Mouse (Mus musculus): Measurements from ENCODE around the gene Med15.
"Not testable (repeated sequence)": the region's sequence is repeated elsewhere in the genome, so short reads cannot be mapped to it uniquely, and the experiment has no call there.

Med15 gene

GRCm38 (mm10) chr16:17732841-17733340, at the start of gene Med15:
TSS of gene Med15 (minus strand) at chr16:17732891.
- no peak for DNase-seq (ENCODE audit: low spot score in 2 of 2)

- DNase-seq (ENCODE audit: low spot score in 2 of 2), result no peak
Observed at GRCm38 (mm10) chr16:17779692-17780091, 47.0 kb upstream of the Med15 start.

- DNase-seq (ENCODE audit: low spot score in 2 of 2), result no peak
Observed at GRCm38 (mm10) chr16:17778223-17778622, 45.5 kb upstream of the Med15 start.

- DNase-seq (ENCODE audit: low spot score in 2 of 2), result no peak
Observed at GRCm38 (mm10) chr16:17776828-17777227, 44.1 kb upstream of the Med15 start.

GRCm38 (mm10) chr16:17771117-17771865, 38.6 kb upstream of the Med15 start:
- no peak for DNase-seq (ENCODE audit: low spot score in 2 of 2)

GRCm38 (mm10) chr16:17768834-17769233, 36.1 kb upstream of the Med15 start:
- DNase-seq (ENCODE audit: low spot score in 2 of 2), result no peak

GRCm38 (mm10) chr16:17764108-17764511, 31.4 kb upstream of the Med15 start:
- DNase-seq (ENCODE audit: low spot score in 2 of 2), result no peak

GRCm38 (mm10) chr16:17761074-17761473, 28.4 kb upstream of the Med15 start:
- no peak for DNase-seq (ENCODE audit: low spot score in 2 of 2)

- peak in 1 of 2 experiments; percentile 16 for DNase-seq (ENCODE audit: low spot score in 2 of 2)
Observed at GRCm38 (mm10) chr16:17760657-17761056, 28.0 kb upstream of the Med15 start.

- peak; percentile 33 to 37 for DNase-seq (ENCODE audit: low spot score in 2 of 2)
Observed at GRCm38 (mm10) chr16:17759813-17760321, 27.2 kb upstream of the Med15 start.

GRCm38 (mm10) chr16:17759344-17759773, 26.7 kb upstream of the Med15 start, which contains the start of gene Klhl22:
TSS of gene Klhl22 (plus strand) at chr16:17759618.
- DNase-seq (ENCODE audit: low spot score in 2 of 2), result peak; percentile 85 to 86

GRCm38 (mm10) chr16:17758902-17759301, 26.2 kb upstream of the Med15 start:
- no peak for DNase-seq (ENCODE audit: low spot score in 2 of 2)

GRCm38 (mm10) chr16:17757756-17758155, 25.1 kb upstream of the Med15 start:
- no peak for DNase-seq (ENCODE audit: low spot score in 2 of 2)

GRCm38 (mm10) chr16:17753686-17754085, 21.0 kb upstream of the Med15 start:
- no peak for DNase-seq (ENCODE audit: low spot score in 2 of 2)

- no peak for DNase-seq (ENCODE audit: low spot score in 2 of 2)
Observed at GRCm38 (mm10) chr16:17753001-17753400, 20.3 kb upstream of the Med15 start.

GRCm38 (mm10) chr16:17745067-17745466, 12.4 kb upstream of the Med15 start:
- DNase-seq (ENCODE audit: low spot score in 2 of 2), result no peak

GRCm38 (mm10) chr16:17744536-17744935, 11.8 kb upstream of the Med15 start:
- DNase-seq (ENCODE audit: low spot score in 2 of 2), result peak in 1 of 2 experiments; percentile 38

- no peak for DNase-seq (ENCODE audit: low spot score in 2 of 2)
Observed at GRCm38 (mm10) chr16:17743279-17743678, 10.6 kb upstream of the Med15 start.

GRCm38 (mm10) chr16:17742810-17743209, 10.1 kb upstream of the Med15 start:
- no peak for DNase-seq (ENCODE audit: low spot score in 2 of 2)

- no peak for DNase-seq (ENCODE audit: low spot score in 2 of 2)
Observed at GRCm38 (mm10) chr16:17740080-17740479, 7.4 kb upstream of the Med15 start.

GRCm38 (mm10) chr16:17736156-17736555, 3.5 kb upstream of the Med15 start:
- DNase-seq (ENCODE audit: low spot score in 2 of 2), result no peak

GRCm38 (mm10) chr16:17734872-17735271, 2.2 kb upstream of the Med15 start:
- DNase-seq (ENCODE audit: low spot score in 2 of 2), result not testable (repeated sequence)

GRCm38 (mm10) chr16:17733646-17734045, 955 bp upstream of the Med15 start:
- DNase-seq (ENCODE audit: low spot score in 2 of 2), result no peak

All from natural killer cell, adult 2 months (primary cell).